Mouse (Mus musculus) left cerebral cortex, postnatal 14 days (tissue): ENCODE measurements around the gene Ccl28. TPM values are rescaled to one million over a fixed set of nuclear protein-coding genes. Genes with fewer than 3 reads are reported as not detected.
"Not testable (repeated sequence)": the region's sequence is repeated elsewhere in the genome, so short reads cannot be mapped to it uniquely, and the experiment has no call there.

Experiments
- DNase-seq, 2 experiments: peaks; one replicate each; pipeline ENCODE4 v3.0.0; 2021 to 2022; ENCODE audit warnings: low spot score in 2 of 2, mixed read lengths in 1 of 2
- intact Hi-C: fragments of 180-260 bp; cut with DNase I; formaldehyde crosslinking; loops from one replicate; pipeline ENCODE4 v1.15.1; 2025
- long read RNA-seq, 2 experiments: library from polyadenylated mRNA; stranded (forward); transcript quantifications; one replicate each; pipeline ENCODE4 v2.0.0; 2021
- total RNA-seq, 2 experiments: library from RNA; stranded (reverse); gene quantifications; 2 replicates each; pipeline ENCODE4 v1.2.3; 2021

The Ccl28 gene
- total RNA-seq, result 1 to 10 TPM in 1 of 2 experiments, under 1 TPM in 1; 0.90 to 1.3 TPM
- long read RNA-seq, experiment 1, result 0 reads
- long read RNA-seq, experiment 2, result 0 reads

DNA sequence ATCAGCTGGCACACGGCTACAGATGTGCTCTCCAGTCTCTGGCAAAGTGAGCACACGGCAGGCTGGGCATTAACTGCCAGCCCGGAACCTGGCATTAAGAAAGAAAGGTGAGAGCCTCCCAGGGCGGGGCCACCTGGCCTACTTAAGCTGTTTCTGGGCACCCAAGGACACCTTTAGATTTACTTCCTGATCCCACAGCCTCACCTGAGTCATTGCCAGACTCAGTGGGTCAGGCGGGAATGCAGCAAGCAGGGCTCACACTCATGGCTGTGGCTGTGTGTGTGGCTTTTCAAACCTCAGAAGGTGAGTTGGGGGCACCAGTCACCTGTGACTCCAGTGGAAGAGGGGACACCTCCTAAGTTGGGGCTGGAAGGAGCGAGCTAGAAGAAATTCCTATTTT is at the start of gene Ccl28:
Gene Ccl28, plus strand, starts transcription at position 186 of the 400 bp plus-strand sequence.
- intact Hi-C loops, result no loop called here
- no peak for DNase-seq

DNA sequence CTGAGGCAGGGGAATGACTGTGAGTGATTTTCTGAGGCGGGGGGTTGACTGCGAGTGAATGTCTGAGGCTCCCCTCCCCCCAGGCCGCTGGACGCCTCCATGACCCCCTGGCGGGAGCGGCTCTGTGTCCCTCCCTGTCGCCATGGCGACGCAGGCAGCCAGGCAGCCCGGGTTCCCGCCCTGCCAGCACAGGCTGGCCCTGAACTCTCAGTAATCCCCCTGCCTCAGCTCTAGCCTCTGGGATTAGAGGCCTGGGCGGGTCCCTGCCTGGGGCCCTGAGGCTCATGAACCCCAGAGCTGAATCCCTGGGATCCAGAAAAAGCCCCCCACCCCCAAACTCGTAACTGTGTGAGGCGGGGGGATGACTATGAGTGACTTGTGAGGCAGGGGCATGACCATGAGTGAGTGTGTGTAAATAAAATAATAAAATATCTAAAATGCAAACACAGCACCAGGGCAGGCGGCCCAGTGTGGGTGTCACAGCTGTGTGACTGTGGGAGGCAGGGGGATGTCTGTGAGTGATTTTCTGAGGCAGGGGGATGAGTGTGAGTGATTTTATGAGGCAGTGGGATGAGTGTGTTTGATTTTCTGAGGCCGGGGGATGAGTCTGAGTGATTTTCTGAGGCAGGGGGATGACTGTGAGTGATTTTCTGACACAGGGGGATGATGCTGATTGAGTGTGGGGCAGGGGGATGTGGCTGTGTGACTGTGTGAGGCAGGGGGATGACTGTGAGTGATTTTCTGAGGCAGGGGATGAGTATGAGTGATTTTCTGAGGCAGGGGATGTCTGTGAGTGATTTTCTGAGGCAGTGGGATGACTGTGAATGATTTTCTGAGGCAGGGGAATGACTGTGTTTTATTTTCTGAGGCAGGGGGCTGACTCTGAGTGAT is 27.1 kb upstream of the Ccl28 start:
- intact Hi-C loops, DNase-seq: not testable (repeated sequence)

DNA sequence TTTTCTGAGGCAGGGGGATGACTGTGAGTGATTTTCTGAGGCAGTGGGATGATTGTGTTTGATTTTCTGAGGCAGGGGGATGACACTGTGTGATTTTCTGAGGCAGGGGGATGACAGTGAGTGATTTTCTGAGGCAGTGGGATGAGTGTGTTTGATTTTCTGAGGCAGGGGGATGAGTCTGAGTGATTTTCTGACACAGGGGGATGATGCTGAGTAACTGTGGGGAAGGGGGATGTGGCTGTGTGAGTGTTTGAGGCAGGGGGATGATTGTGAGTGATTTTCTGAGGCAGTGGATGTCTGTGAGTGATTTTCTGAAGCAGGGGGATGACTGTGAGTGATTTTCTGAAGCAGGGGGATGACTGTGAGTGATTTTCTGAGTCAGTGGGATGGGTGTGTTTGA is 25.2 kb upstream of the Ccl28 start:
- intact Hi-C loops, DNase-seq: not testable (repeated sequence)

DNA sequence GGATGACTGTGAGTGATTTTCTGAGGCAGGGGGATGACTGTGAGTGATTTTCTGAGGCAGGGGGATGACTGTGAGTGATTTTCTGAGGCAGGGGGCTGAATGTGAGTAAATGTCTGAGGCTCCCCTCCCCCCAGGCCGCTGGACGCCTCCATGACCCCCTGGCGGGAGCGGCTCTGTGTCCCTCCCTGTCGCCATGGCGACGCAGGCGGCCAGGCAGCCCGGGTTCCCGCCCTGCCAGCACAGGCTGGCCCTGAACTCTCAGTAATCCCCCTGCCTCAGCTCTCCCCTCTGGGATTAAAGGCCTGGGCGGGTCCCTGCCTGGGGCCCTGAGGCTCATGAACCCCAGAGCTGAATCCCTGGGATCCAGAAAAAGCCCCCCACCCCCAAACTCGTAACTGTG is 24.6 kb upstream of the Ccl28 start:
- intact Hi-C loops, DNase-seq: not testable (repeated sequence)

DNA sequence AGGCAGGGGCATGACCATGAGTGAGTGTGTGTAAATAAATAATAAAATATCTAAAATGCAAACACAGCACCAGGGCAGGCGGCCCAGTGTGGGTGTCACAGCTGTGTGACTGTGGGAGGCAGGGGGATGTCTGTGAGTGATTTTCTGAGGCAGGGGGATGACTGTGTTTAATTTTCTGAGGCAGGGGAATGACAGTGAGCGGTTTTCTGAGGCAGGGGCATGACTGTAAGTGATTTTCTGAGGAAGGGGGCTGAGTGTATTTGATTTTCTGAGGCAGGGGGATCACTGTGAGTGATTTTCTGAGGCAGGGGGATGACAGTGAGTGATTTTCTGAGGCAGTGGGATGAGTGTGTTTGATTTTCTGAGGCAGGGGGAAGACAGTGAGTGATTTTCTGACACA is 24.1 kb upstream of the Ccl28 start:
- intact Hi-C loops, DNase-seq: not testable (repeated sequence)

DNA sequence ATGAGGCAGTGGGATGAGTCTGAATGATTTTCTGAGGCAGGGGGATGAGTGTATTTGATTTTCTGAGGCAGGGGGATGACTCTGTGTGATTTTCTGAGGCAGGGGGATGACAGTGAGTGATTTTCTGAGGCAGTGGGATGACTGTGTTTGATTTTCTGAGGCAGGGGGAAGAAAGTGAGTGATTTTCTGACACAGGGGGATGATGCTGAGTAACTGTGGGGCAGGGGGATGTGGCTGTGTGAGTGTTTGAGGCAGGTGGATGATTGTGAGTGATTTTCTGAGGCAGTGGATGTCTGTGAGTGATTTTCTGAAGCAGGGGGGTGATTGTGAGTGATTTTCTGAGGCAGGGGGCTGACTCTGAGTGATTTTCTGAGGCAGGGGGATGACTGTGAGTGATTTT is 23.5 kb upstream of the Ccl28 start:
- peak; percentile 31 to 53 for DNase-seq

DNA sequence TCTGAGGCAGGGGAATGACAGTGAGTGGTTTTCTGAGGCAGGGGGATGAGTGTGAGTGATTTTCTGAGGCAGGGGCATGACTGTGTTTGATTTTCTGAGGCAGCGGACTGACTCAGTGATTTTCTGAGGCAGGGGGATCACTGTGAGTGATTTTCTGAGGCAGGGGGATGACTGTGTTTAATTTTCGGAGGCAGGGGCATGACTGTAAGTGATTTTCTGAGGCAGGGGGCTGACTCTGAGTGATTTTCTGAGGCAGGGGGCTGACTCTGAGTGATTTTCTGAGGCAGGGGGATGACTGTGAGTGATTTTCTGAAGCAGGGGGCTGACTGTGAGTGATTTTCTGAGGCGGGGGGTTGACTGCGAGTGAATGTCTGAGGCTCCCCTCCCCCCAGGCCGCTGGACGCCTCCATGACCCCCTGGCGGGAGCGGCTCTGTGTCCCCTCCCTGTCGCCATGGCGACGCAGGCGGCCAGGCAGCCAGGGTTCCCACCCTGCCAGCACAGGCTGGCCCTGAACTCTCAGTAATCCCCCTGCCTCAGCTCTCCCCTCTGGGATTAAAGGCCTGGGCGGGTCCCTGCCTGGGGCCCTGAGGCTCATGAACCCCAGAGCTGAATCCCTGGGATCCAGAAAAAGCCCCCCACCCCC is 20.8 kb upstream of the Ccl28 start:
- intact Hi-C loops, DNase-seq: not testable (repeated sequence)

More for the DNA sequence above, 23.5 kb upstream of the Ccl28 start:
- intact Hi-C loops, result not testable (repeated sequence)

DNA sequence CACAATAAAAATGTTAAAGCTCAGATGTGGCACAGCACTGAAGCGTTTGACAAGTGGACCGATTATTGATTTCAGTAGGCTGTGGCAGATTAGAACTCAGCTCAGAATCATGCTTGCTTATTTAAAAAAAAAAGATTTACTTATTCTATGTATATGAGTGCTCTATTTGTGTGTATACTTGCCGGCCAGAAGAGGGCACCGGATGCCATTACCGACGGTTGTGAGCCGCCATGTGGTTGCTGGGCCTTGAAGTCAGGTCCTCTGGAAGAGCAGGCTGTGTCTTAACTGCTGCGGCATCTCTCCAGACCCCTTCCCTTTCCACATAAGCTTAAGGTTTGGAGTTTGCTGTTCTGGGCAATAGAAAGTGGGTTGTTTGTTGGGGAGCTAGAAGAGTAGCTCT is 19.7 kb upstream of the Ccl28 start:
- DNase-seq, intact Hi-C loops: not testable (repeated sequence)

DNA sequence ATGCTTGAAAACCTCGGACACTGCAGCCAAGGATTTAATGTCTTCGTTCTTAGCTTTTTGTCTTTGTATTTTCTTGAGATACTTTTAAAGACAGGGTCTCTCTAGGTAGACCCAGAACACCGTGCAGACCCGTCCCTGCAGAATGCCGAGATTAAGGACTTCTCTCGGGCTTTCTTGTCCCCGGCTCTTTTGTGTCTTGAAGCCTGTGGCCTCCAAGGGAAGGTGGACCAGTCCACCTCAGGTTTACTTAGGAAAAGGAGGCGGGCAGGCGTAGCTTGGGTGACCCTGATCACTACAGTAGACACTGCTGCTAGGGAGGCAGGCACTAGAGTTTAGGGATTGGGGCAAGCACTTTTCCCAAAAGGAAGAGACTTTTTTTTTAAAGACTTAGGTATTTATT is 19.3 kb upstream of the Ccl28 start:
- DNase-seq, intact Hi-C loops: not testable (repeated sequence)

DNA sequence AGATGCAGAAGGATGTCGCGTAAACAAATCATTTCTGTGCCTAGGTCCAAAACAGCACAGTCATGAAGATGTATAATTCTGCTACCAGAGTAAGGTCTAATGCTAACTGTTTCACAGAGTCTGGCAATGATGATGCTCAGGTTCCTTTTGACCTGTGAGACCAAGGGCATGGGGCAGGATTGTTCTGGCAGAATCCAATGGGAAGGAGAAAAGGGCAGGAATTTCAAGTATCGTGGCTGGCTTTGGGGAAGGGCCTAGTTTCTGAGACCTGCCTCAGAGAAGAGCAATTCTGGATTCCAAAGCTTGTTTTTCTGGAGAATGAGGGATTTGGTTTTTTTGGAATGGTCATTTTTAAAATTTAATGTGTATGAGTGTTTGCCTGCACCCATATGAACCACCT is 4.8 kb upstream of the Ccl28 start:
- DNase-seq, result no peak
- intact Hi-C loops, result no loop called here

DNA sequence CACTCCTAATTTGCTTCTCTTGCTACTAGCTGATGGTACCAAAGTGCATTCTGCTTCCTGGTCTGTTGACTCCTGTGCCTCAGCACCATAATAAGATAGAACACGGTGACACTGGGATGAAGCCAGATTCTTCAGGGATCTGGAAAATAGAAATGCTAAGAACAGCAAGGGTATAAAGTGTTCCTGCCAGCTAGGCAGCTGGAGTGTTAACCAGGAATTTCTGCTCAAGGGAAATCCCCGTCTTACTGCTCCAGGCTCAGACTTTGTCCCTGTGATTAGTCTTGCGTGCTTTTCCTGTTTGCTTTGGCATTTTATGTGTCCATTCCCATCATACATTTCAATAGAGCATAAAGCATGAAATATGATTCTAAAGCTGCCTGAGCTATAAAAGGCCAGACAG is 3.9 kb upstream of the Ccl28 start:
- intact Hi-C loops, result no loop called here
- DNase-seq, result peak; percentile 15 to 55

DNA sequence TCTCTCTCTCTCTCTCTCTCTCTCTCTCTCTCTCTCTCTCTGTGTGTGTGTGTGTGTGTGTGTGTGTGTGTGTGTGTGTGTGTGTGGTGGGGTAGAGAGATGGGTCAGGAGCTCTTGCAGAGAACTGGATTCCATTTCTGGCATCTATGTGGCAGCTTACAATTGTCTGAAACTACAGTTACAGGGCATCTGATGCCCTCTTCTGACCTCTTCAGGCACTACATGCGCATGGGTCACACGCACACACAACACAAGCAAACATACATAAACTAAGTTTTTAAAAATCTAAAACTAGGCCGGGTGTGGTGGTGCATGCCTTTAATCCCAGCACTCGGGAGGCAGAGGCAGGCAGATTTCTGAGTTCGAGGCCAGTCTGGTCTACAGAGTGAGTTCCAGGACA is 2.3 kb downstream of the Ccl28 start:
- intact Hi-C loops, DNase-seq: not testable (repeated sequence)

DNA sequence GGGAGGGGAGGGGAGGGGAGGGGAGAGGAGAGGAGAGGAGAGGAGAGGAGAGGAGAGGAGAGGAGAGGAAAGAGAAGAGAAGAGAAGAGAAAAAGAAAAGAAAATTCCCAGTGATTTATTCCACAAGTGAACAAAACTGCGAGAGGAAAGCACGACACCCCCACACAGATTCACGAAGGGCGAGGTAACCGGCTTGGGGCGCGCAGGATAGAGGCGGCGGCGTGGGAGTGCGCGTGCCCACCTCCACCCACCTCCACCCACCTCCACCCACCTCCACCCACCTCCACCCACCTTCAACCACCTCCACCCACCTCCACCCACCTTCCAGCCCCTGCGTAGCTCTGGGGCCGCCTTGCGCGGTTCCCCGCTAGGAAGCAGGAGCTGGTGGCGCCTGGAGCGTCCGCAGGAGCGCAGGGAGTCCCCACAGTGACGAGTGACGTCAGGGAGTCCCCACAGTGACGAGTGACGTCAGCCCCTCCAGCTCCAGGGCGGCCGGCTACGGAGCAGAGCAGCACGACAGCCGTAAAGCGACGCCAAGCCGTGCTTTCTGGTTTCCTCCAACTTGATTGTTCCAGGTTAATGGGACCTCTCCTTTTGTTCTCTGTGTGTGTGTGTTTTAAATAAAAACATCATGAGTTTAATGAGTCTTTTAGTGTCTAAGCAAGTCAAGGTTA is 8.0 kb downstream of the Ccl28 start:
- peak; percentile 88 to 89 for DNase-seq
- intact Hi-C loops, result no loop called here

DNA sequence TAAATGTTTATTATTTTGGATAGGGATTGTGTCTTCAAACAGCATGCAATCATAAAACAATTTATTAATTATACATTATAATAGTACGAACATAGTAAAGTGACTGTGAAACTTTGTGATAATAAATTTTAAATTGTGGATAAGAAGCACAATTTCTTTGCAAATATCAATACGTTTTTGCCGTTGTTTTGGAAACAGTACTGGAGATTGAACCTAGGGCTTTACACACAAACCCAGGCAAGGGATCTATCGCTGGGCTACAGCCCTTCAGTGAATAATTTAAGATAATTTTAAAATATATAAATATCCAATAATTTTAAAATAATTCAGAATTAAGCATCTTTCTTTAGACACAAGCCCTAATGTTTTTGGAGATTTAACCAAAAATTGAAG is 8.5 kb downstream of the Ccl28 start:
- DNase-seq, result no peak
- intact Hi-C loops, result no loop called here

DNA sequence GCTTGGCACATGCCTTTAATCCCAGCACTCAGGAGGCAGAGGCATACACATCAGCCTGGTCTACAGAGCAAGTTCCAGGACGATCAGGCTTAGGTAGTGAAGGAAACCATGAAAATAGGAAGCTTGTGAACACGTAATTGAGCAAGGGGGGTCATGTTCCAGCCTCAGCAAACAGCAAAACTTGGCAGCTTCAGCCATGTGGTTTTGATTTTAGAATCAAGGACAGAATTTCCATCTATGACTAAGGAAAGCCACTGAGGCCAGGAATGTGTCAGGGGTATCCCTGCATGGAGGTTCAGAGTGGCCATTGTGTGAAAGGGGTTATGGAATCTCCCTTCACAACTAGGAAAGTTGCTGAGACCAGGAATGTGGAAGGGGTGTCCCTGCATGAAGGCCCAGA is 11.9 kb downstream of the Ccl28 start:
- DNase-seq, result no peak
- intact Hi-C loops, result no loop called here

DNA sequence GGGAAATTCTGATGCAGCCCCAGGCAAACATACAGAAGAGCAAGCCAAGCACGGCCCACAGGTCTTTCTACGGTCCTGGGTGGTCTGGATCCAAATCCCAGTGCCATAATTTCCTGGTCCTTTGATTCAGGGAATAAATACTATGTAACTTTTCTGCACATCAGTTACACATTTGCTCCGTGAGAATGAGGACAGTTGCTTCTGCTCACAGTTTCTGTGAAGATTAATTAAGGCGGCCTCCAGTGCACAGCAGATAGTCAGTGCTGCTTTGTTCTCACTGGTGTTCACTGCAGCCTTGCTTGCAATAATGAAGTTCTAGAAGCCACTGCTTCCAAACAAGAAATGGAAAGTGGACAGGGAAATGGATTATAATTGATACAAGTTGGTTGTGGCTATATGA is 14.2 kb downstream of the Ccl28 start:
- no peak for DNase-seq
- intact Hi-C loops, result no loop called here

DNA sequence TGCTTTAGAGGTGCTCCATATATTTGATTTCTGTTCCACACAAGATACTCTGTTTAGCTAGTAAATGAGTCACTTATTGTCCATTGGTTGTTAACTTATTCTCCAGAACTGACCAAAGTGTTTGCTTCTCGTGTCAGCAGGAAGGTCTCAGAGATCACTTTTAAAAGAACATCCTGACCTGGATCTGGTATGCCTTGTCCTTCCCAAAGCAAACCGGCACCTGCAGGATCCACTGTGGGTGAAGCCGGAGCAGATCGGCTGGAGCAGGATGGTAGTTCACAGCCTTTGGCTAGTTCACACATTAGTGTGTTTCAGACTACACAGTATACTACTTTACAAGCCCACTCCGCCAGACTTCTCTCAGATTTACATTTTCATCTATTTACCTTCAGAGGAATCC is 14.8 kb downstream of the Ccl28 start:
- intact Hi-C loops, result no loop called here
- DNase-seq, result no peak

DNA sequence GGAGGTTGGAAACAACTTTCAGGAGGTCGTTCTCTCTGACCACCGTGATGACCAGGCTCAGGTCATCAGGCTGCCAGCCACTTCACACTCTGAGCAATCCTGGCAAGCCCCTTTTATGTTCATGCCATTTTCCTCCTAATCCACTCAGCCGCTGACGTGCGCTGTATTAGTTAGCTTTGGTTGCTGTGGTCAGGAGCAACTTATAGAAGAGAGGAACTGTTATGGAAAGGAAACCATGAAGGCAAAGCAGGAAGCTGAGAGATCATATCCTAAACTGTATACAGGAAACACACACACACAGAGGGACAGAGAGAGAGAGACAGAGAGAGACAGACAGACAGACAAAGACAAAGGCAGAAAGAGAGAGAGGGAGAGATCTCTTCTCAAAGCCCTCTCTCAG is 15.7 kb downstream of the Ccl28 start:
- intact Hi-C loops, result no loop called here
- DNase-seq, result no peak

DNA sequence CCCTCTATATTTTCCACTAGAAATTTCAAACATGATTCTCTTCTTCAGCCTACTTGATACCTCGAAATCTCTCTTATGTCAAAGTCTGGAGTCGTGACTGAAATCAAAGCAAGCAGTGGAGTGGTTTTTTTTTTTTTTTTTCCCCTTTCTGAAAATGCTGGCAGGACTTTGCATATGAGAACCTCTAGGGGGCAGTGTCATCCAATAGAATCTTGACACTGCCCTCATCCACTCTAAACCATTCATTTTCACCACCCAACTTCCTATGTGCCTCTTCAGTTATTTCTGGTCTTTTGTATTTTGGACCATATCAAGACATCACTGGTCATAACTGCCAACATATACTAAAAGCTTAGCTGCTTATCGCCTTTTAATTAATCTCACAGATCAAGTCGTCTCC is 16.9 kb downstream of the Ccl28 start:
- DNase-seq, result peak in 1 of 2 experiments; percentile 45
- intact Hi-C loops, result loop anchor here (5.0 kb wide), 1 partner anchor 82 kb away; no protein-coding TSS in a partner anchor

DNA sequence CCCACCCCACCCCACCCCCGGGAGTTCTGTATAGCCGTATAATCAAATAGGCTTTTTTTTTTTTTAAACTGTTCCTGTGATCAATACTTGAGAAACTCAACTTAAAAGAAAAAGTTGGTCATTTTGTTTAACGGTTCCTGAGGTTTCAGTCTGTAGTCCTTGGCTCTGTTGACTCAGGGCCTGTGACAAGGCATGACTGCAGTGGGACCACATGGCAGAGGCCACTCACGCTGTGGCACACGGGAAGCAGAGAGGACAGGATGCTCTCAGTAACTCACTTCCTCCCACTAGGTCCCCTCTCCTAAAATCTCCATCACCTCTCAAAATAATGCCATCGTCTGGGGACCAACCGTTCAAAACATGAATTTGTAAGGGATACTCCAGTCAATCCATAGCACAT is 17.5 kb downstream of the Ccl28 start:
- no peak for DNase-seq
- intact Hi-C loops, result loop anchor here (5.0 kb wide), 1 partner anchor 81 kb away; no protein-coding TSS in a partner anchor
